Mouse (Mus musculus) 3134 (cell line): ENCODE measurements around the gene Vsx1.

ENCODE experiments used
- DNase-seq: peaks from one replicate; pipeline ENCODE4 v3.0.0-alpha.2; 2011; ENCODE audit warnings: low spot score; ENCODE audit not compliant: insufficient read length; ENCODE audit errors: extremely low read depth

Gene Vsx1

GRCm38 (mm10) chr2:150667820-150668766, 21.1 kb downstream of the Vsx1 start, which contains the start of gene Acss1:
Acss1 (minus strand) TSS chr2:150668500.
- DNase-seq, result no peak

- no peak for DNase-seq
Measured at GRCm38 (mm10) chr2:150667065-150667819, 21.9 kb downstream of the Vsx1 start.

GRCm38 (mm10) chr2:150666723-150667064, 22.5 kb downstream of the Vsx1 start:
- no peak for DNase-seq

- no peak for DNase-seq
Measured at GRCm38 (mm10) chr2:150665534-150666451, 23.4 kb downstream of the Vsx1 start.

GRCm38 (mm10) chr2:150665006-150665405, 24.2 kb downstream of the Vsx1 start:
- DNase-seq, result no peak

- DNase-seq, result no peak
Measured at GRCm38 (mm10) chr2:150664152-150664920, 24.8 kb downstream of the Vsx1 start.

GRCm38 (mm10) chr2:150663255-150663654, 25.9 kb downstream of the Vsx1 start:
- no peak for DNase-seq

GRCm38 (mm10) chr2:150662007-150662406, 27.2 kb downstream of the Vsx1 start:
- no peak for DNase-seq

- no peak for DNase-seq
Measured at GRCm38 (mm10) chr2:150660668-150661451, 28.3 kb downstream of the Vsx1 start.

GRCm38 (mm10) chr2:150660049-150660448, 29.1 kb downstream of the Vsx1 start:
- no peak for DNase-seq

GRCm38 (mm10) chr2:150656975-150657768, 32.0 kb downstream of the Vsx1 start:
- no peak for DNase-seq

- no peak for DNase-seq
Measured at GRCm38 (mm10) chr2:150656112-150656511, 33.0 kb downstream of the Vsx1 start.

- no peak for DNase-seq
Measured at GRCm38 (mm10) chr2:150655290-150655689, 33.9 kb downstream of the Vsx1 start.

GRCm38 (mm10) chr2:150654814-150655213, 34.3 kb downstream of the Vsx1 start:
- DNase-seq, result no peak

- DNase-seq, result no peak
Measured at GRCm38 (mm10) chr2:150651366-150651765, 37.8 kb downstream of the Vsx1 start.

- DNase-seq, result no peak
Measured at GRCm38 (mm10) chr2:150650511-150651074, 38.6 kb downstream of the Vsx1 start.

GRCm38 (mm10) chr2:150648300-150648895, 40.8 kb downstream of the Vsx1 start:
- no peak for DNase-seq
